Mouse (Mus musculus): ENCODE measurements around the gene Ccdc85c. TPM values are rescaled to one million over a fixed set of nuclear protein-coding genes. Genes with fewer than 3 reads are reported as not detected.

Gene Ccdc85c
- polyA plus RNA-seq, 1 experiment, result 7.0 TPM

- H3K4me3 ChIP-seq (ENCODE audit: insufficient read depth, poor library complexity, severe bottlenecking), result no peak overlapping the region
- peaks cover 3% of the 10 kb centered on the region for H3K27me3 ChIP-seq (ENCODE audit: control insufficient read depth, insufficient read depth, insufficient read length)
- H3K36me3 ChIP-seq (ENCODE audit: control insufficient read depth, insufficient read depth), result no peaks in the 10 kb centered on the region
- H3K79me3 ChIP-seq (ENCODE audit: low read depth), result no peaks in the 10 kb centered on the region
- H3ac ChIP-seq (ENCODE audit: control insufficient read depth, insufficient read length, low read depth), result no peak overlapping the region
- H3K79me2 ChIP-seq (ENCODE audit: control insufficient read depth, insufficient read depth), result no peaks in the 10 kb centered on the region
- TF ChIP-seq MYOG (IDR thresholded peaks at IDR 0.05; ENCODE audit: control insufficient read depth, extremely low read depth, insufficient read length) (no peak), MAX (IDR thresholded peaks at IDR 0.05) (no peak), FOSL1 (IDR thresholded peaks at IDR 0.05; ENCODE audit: insufficient read depth, low read length, poor library complexity, severe bottlenecking) (no peak)
These were observed 9.4 kb upstream of the Ccdc85c start for GRCm38 (mm10) chr12:108284455-108285224.

GRCm38 (mm10) chr12:108278221-108278918 is 3.1 kb upstream of the Ccdc85c start:
- Histone ChIP-seq H3K79me2 (ENCODE audit: control insufficient read depth, insufficient read depth) (no peaks in the 10 kb centered on the region), H3ac (ENCODE audit: control insufficient read depth, insufficient read length, low read depth) (no peak overlapping the region), H3K36me3 (ENCODE audit: control insufficient read depth, insufficient read depth) (no peaks in the 10 kb centered on the region), H3K27me3 (ENCODE audit: control insufficient read depth, insufficient read depth, insufficient read length) (no peaks in the 10 kb centered on the region), H3K4me3 (ENCODE audit: insufficient read depth, poor library complexity, severe bottlenecking) (no peak overlapping the region), H3K79me3 (ENCODE audit: low read depth) (no peaks in the 10 kb centered on the region)
- TF ChIP-seq CTCF (IDR thresholded peaks at IDR 0.05; ENCODE audit: control insufficient read depth, insufficient read depth, insufficient read length), result no peak
- no peak for TF ChIP-seq CEBPB (IDR thresholded peaks at IDR 0.05; ENCODE audit: low read depth)
- no peak for TF ChIP-seq USF1 (IDR thresholded peaks at IDR 0.05; ENCODE audit: low read depth)
- no peak for TF ChIP-seq MAX (IDR thresholded peaks at IDR 0.05)
- TF ChIP-seq FOSL1 (IDR thresholded peaks at IDR 0.05; ENCODE audit: insufficient read depth, low read length, poor library complexity, severe bottlenecking), result no peak
- no peak for TF ChIP-seq MYOD1 (IDR thresholded peaks at IDR 0.05; ENCODE audit: control insufficient read depth, insufficient read length, low read depth)
- TF ChIP-seq MYOG (IDR thresholded peaks at IDR 0.05; ENCODE audit: control insufficient read depth, extremely low read depth, insufficient read length), result no peak

- Histone ChIP-seq H3K79me3 (ENCODE audit: low read depth) (no peaks in the 10 kb centered on the region), H3K36me3 (ENCODE audit: control insufficient read depth, insufficient read depth) (no peaks in the 10 kb centered on the region), H3K4me3 (ENCODE audit: insufficient read depth, poor library complexity, severe bottlenecking) (no peak overlapping the region), H3K27me3 (ENCODE audit: control insufficient read depth, insufficient read depth, insufficient read length) (no peaks in the 10 kb centered on the region), H3ac (ENCODE audit: control insufficient read depth, insufficient read length, low read depth) (no peak overlapping the region), H3K79me2 (ENCODE audit: control insufficient read depth, insufficient read depth) (no peaks in the 10 kb centered on the region)
- TF ChIP-seq CEBPB (IDR thresholded peaks at IDR 0.05; ENCODE audit: low read depth), result no peak
- no peak for TF ChIP-seq USF1 (IDR thresholded peaks at IDR 0.05; ENCODE audit: low read depth)
- no peak for TF ChIP-seq MYOG (IDR thresholded peaks at IDR 0.05; ENCODE audit: control insufficient read depth, extremely low read depth, insufficient read length)
- TF ChIP-seq MYOD1 (IDR thresholded peaks at IDR 0.05; ENCODE audit: control insufficient read depth, insufficient read length, low read depth), result no peak
- no peak for TF ChIP-seq CTCF (IDR thresholded peaks at IDR 0.05; ENCODE audit: control insufficient read depth, insufficient read depth, insufficient read length)
- TF ChIP-seq FOSL1 (IDR thresholded peaks at IDR 0.05; ENCODE audit: insufficient read depth, low read length, poor library complexity, severe bottlenecking), result no peak
- TF ChIP-seq MAX (IDR thresholded peaks at IDR 0.05), result no peak
These were observed 2.2 kb upstream of the Ccdc85c start for GRCm38 (mm10) chr12:108277341-108277841.

GRCm38 (mm10) chr12:108275920-108276822 is 946 bp upstream of the Ccdc85c start:
- H3K36me3 ChIP-seq (ENCODE audit: control insufficient read depth, insufficient read depth), result no peaks in the 10 kb centered on the region
- no peaks in the 10 kb centered on the region for H3K27me3 ChIP-seq (ENCODE audit: control insufficient read depth, insufficient read depth, insufficient read length)

GRCm38 (mm10) chr12:108275508-108275890 is 274 bp upstream of the Ccdc85c start:
- Histone ChIP-seq H3K4me3 (ENCODE audit: insufficient read depth, poor library complexity, severe bottlenecking) (peak overlapping the region; percentile 43), H3K27me3 (ENCODE audit: control insufficient read depth, insufficient read depth, insufficient read length) (no peaks in the 10 kb centered on the region), H3K79me2 (ENCODE audit: control insufficient read depth, insufficient read depth) (no peaks in the 10 kb centered on the region), H3K79me3 (ENCODE audit: low read depth) (peaks cover 4% of the 10 kb centered on the region), H3ac (ENCODE audit: control insufficient read depth, insufficient read length, low read depth) (peak overlapping the region; percentile 63), H3K36me3 (ENCODE audit: control insufficient read depth, insufficient read depth) (no peaks in the 10 kb centered on the region)
- TF ChIP-seq CEBPB (IDR thresholded peaks at IDR 0.05; ENCODE audit: low read depth) (no peak), FOSL1 (IDR thresholded peaks at IDR 0.05; ENCODE audit: insufficient read depth, low read length, poor library complexity, severe bottlenecking) (no peak), MYOG (IDR thresholded peaks at IDR 0.05; ENCODE audit: control insufficient read depth, extremely low read depth, insufficient read length) (no peak), USF1 (IDR thresholded peaks at IDR 0.05; ENCODE audit: low read depth) (no peak), MAX (IDR thresholded peaks at IDR 0.05) (no peak), CTCF (IDR thresholded peaks at IDR 0.05; ENCODE audit: control insufficient read depth, insufficient read depth, insufficient read length) (no peak), MYOD1 (IDR thresholded peaks at IDR 0.05; ENCODE audit: control insufficient read depth, insufficient read length, low read depth) (no peak)

More at GRCm38 (mm10) chr12:108275920-108276822, 946 bp upstream of the Ccdc85c start:
- Histone ChIP-seq H3ac (ENCODE audit: control insufficient read depth, insufficient read length, low read depth) (peak overlapping the region; percentile 63), H3K79me3 (ENCODE audit: low read depth) (peaks cover 2% of the 10 kb centered on the region), H3K4me3 (ENCODE audit: insufficient read depth, poor library complexity, severe bottlenecking) (peak overlapping the region; percentile 43), H3K79me2 (ENCODE audit: control insufficient read depth, insufficient read depth) (no peaks in the 10 kb centered on the region)
- no peak for TF ChIP-seq CEBPB (IDR thresholded peaks at IDR 0.05; ENCODE audit: low read depth)
